Mouse (Mus musculus): Measurements from ENCODE around the gene Epo.

Gene Epo

DNA sequence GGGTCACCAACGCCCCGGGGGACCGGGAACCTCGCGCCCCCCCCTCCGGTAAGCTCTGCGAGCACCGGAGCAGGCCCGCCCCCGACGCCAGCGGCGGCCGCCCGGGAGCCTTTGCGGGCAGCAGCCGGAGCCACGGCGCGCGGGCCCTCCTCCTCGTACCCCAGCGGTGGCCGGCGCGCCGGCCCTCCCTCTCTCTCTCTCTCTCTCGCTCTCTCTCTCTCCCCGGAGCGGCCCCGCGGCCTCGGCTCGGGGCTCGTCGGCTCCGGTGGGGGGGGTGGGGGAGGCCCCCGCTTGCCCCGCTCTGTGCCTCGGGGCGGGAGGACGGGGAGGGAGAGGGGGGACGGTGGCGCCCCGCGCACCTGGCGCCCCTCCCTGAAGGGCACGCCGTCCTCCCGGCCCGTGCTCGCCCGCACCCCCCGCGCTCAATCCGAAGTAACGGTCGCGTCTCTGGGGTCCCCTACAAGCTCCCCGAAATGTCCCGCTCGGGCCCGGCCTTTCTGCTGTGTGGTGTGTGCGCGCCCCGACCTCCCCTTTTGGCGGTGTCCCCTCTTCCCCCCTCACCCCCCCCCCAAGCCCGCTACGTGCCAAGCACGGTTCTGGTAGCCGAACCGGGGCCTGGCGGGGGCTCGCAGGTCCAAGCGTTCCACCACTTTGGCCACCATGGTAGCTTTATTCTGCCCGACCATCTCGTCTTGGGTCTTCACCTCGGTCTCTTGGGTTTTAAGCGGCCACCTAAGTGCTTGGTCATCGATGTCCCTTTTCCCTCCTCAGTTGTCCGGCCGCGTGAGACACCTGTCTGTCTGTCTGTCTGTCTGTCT is 22.3 kb downstream of the Epo start:
- H3K36me3 ChIP-seq (ENCODE audit: insufficient read depth, low read length): peaks cover 43% of the 10 kb centered on the region
- TF ChIP-seq CTCF (conservative IDR thresholded peaks at IDR 0.05; ENCODE audit: low read length) (no peak), POU5F1 (IDR thresholded peaks at IDR 0.05; ENCODE audit: borderline replicate concordance, low read length) (no peak), NANOG (IDR thresholded peaks at IDR 0.05; ENCODE audit: borderline replicate concordance, low read length) (no peak)
- no peaks in the 10 kb centered on the region for H3K9me3 ChIP-seq (ENCODE audit: low read length)
- H3K27me3 ChIP-seq (ENCODE audit: insufficient read depth, low read length): no peaks in the 10 kb centered on the region
- peak overlapping the region; percentile 83 for H3K4me3 ChIP-seq (replicated peaks; ENCODE audit: low read length)
- peaks cover 67% of the 10 kb centered on the region for H3K4me1 ChIP-seq (replicated peaks; ENCODE audit: low read depth, low read length)

DNA sequence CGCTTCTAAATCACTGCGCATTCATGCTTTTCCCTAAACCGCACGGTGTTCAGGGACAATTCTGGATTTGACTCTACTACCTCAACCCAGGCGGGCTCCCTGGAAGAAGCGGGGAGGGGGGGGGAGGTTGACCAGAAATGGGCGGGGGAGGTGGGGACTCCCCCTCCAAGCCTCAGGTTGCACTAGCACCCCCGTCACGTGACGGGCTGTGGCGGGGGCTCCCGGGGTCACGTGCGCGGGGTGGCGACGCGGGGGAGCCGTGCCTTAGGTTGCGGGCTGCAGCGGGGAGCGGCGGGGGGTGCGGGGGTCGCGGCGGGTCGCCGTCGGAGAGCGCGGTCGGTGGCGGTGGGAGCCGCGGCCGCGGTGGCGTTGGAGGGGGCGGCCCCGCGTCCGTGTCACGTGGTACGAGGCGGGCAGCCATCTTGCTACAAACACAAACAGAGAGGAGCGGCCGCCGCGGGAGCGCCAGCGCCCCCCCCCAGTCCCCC is 23.0 kb downstream of the Epo start:
- H3K36me3 ChIP-seq (ENCODE audit: insufficient read depth, low read length): peaks cover 36% of the 10 kb centered on the region
- no peaks in the 10 kb centered on the region for H3K9me3 ChIP-seq (ENCODE audit: low read length)
- peaks cover 60% of the 10 kb centered on the region for H3K4me1 ChIP-seq (replicated peaks; ENCODE audit: low read depth, low read length)
- TF ChIP-seq POU5F1 (IDR thresholded peaks at IDR 0.05; ENCODE audit: borderline replicate concordance, low read length): no peak
- TF ChIP-seq NANOG (IDR thresholded peaks at IDR 0.05; ENCODE audit: borderline replicate concordance, low read length): no peak
- no peaks in the 10 kb centered on the region for H3K27me3 ChIP-seq (ENCODE audit: insufficient read depth, low read length)
- H3K4me3 ChIP-seq (replicated peaks; ENCODE audit: low read length): peak overlapping the region; percentile 83

DNA sequence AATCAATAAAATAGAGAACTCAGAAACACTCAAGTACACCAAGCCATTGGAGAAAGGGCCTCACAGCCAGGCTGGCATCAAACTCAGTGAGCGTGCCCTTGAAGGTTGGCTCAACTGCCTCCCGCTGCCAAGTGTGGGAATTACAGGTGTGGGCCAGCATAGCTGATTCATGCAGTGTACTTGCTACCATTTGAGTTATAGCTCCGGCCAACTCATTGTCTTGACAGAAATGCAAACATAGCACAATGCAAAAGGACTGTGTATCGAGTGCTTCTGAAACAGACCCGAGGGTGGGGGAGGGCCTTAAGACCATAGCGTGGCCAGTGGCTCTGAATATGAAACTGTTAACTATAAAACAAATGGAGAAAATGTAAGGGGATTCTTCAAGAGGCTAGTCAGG is 29.0 kb downstream of the Epo start:
- no peak for TF ChIP-seq NANOG (IDR thresholded peaks at IDR 0.05; ENCODE audit: borderline replicate concordance, low read length)
- no peak for TF ChIP-seq CTCF (conservative IDR thresholded peaks at IDR 0.05; ENCODE audit: low read length)
- TF ChIP-seq POU5F1 (IDR thresholded peaks at IDR 0.05; ENCODE audit: borderline replicate concordance, low read length): no peak
- Histone ChIP-seq H3K4me3 (replicated peaks; ENCODE audit: low read length) (no peak overlapping the region; the same call in 1 of the 2 replicates), H3K27me3 (ENCODE audit: insufficient read depth, low read length) (no peaks in the 10 kb centered on the region), H3K4me1 (replicated peaks; ENCODE audit: low read depth, low read length) (peaks cover 47% of the 10 kb centered on the region), H3K9me3 (ENCODE audit: low read length) (no peaks in the 10 kb centered on the region), H3K36me3 (ENCODE audit: insufficient read depth, low read length) (peaks cover 21% of the 10 kb centered on the region)

DNA sequence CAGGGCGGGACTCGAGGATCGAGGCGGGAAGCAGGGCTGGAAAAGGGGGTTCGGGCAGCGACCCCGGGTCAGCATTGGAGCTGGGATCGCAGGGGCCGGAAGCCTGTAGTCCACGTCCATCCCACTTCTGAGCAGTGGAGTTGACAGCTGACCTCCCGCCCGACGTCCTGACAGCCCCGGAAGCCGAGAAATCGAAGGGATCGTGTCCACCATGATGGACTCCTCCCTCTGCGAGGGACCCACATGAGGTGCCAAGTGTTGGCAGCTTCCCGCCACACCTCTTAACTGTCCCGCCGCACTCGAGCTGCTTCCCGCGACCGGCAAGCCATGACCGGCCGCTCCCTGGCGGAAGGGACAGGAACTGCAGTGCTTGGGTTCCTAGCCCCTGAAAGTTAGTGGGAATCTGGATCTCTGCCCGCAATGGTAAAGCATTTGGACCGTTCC is 30.4 kb downstream of the Epo start:
- TF ChIP-seq CTCF (conservative IDR thresholded peaks at IDR 0.05; ENCODE audit: low read length) (peak; percentile 95), POU5F1 (IDR thresholded peaks at IDR 0.05; ENCODE audit: borderline replicate concordance, low read length) (no peak)
- Histone ChIP-seq H3K36me3 (ENCODE audit: insufficient read depth, low read length) (peaks cover 21% of the 10 kb centered on the region), H3K27me3 (ENCODE audit: insufficient read depth, low read length) (no peaks in the 10 kb centered on the region), H3K4me3 (replicated peaks; ENCODE audit: low read length) (peak overlapping the region; percentile 89), H3K4me1 (replicated peaks; ENCODE audit: low read depth, low read length) (peaks cover 36% of the 10 kb centered on the region), H3K9me3 (ENCODE audit: low read length) (no peaks in the 10 kb centered on the region)

DNA sequence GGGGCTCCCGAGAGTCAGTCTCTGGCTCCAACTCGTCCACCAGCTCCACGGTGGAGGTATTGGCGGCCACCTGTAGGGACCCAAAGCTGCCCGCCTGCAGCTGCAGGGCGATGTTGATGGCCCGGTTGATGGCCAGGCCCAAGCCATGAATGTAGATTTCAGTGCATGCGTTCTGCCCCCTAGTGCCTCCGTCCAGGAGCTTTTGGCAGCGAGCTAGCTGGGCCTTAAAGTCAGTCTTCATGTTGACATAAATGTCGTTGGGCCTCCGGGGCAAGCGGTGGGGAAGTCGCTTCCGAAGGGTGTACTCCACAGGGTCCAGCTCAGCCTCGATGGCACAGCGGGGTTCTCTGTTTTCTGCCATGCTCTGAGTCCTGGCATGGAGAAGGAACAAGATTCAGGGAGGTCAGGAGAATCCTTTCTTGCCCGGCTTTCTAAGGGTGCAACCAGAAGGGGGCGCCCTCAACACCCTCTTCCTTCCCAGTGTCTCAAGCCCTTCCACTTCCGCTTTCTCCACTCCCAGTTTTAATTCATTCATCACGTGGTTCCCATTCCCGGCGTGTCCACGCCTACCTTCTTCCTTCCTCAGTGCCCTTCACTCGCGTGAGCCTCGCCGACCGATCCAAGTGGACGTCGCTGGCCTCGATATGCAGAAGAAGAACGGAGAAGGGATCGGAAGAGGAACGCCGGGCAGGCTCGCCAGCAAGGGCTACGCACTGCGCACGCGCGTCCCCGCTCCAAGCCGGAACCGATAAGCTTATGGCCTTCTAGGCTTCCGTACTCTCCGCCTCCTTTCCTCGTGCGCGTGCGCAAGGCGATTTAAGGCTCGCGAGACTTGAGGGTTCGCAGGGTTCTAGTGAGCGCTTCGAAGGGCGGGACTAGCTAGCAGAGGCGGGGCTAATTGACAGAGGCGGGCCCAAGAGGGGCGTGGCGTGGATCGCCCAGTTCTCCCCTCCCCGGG is 31.1 kb downstream of the Epo start, which contains the start of gene Pop7:
TSS of gene Pop7 (minus strand) at position 810 of the 958 bp plus-strand sequence.
- H3K27me3 ChIP-seq (ENCODE audit: insufficient read depth, low read length): no peaks in the 10 kb centered on the region
- TF ChIP-seq CTCF (conservative IDR thresholded peaks at IDR 0.05; ENCODE audit: low read length): peak; percentile 76
- no peak for TF ChIP-seq POU5F1 (IDR thresholded peaks at IDR 0.05; ENCODE audit: borderline replicate concordance, low read length)
- peaks cover 36% of the 10 kb centered on the region for H3K4me1 ChIP-seq (replicated peaks; ENCODE audit: low read depth, low read length)
- H3K36me3 ChIP-seq (ENCODE audit: insufficient read depth, low read length): peaks cover 21% of the 10 kb centered on the region
- peak within 1 kb of the TSS; percentile 89 for H3K4me3 ChIP-seq (replicated peaks; ENCODE audit: low read length)
- no peaks in the 10 kb centered on the region for H3K9me3 ChIP-seq (ENCODE audit: low read length)

DNA sequence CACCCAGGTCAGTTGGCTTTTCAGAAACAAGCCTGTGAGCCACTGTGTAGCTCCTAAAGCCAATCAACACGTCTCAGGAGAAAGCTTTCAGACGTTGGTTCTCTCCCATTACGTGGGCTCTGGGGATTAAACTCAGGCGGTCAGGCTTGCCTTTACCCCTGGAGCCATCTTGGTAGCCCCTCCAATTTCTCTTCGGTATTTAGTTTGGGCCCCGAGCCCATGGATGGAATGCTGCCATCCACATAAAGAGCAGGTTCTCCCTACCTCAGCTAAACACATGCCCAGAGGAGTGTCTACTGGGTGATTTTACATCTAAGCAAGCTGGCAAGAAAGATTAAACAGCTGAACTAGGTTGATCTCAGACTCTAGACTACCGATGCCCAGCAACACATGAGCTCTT is 32.9 kb downstream of the Epo start:
- Histone ChIP-seq H3K9me3 (ENCODE audit: low read length) (no peaks in the 10 kb centered on the region), H3K4me3 (replicated peaks; ENCODE audit: low read length) (no peak overlapping the region; the same call in 1 of the 2 replicates), H3K27me3 (ENCODE audit: insufficient read depth, low read length) (no peaks in the 10 kb centered on the region), H3K4me1 (replicated peaks; ENCODE audit: low read depth, low read length) (peaks cover 36% of the 10 kb centered on the region), H3K36me3 (ENCODE audit: insufficient read depth, low read length) (peaks cover 21% of the 10 kb centered on the region)
- no peak for TF ChIP-seq CTCF (conservative IDR thresholded peaks at IDR 0.05; ENCODE audit: low read length)
- TF ChIP-seq NANOG (IDR thresholded peaks at IDR 0.05; ENCODE audit: borderline replicate concordance, low read length): no peak
- TF ChIP-seq POU5F1 (IDR thresholded peaks at IDR 0.05; ENCODE audit: borderline replicate concordance, low read length): no peak

DNA sequence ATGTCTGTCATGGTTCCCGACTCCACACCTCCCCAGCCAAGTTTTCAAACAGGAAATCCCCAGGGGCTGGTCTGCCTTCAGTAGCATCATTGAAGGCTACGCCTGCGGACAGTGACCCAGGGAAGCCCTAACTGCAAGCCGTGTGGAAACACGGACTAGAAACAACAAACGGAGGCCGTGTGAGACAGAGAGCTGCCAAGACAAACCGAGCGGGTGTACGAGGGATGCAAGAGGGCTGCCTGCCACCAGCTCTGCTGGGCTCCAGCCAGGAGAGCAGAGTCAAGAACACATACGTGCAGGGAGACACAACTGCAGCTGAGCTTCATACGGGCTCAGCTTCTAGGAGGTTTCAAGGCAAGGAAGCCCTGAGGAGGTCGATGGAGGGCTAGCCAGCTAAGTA is 39.2 kb downstream of the Epo start:
- no peaks in the 10 kb centered on the region; the same call in 1 of the 2 replicates for H3K27me3 ChIP-seq (ENCODE audit: insufficient read depth, low read length)
- TF ChIP-seq POU5F1 (IDR thresholded peaks at IDR 0.05; ENCODE audit: borderline replicate concordance, low read length) (no peak), CTCF (conservative IDR thresholded peaks at IDR 0.05; ENCODE audit: low read length) (no peak), NANOG (IDR thresholded peaks at IDR 0.05; ENCODE audit: borderline replicate concordance, low read length) (no peak)
- H3K9me3 ChIP-seq (ENCODE audit: low read length): no peaks in the 10 kb centered on the region
- H3K4me1 ChIP-seq (replicated peaks; ENCODE audit: low read depth, low read length): peaks cover 8% of the 10 kb centered on the region
- peak overlapping the region; percentile 26; the same call in 1 of the 2 replicates for H3K4me3 ChIP-seq (replicated peaks; ENCODE audit: low read length)
- no peaks in the 10 kb centered on the region for H3K36me3 ChIP-seq (ENCODE audit: insufficient read depth, low read length)

DNA sequence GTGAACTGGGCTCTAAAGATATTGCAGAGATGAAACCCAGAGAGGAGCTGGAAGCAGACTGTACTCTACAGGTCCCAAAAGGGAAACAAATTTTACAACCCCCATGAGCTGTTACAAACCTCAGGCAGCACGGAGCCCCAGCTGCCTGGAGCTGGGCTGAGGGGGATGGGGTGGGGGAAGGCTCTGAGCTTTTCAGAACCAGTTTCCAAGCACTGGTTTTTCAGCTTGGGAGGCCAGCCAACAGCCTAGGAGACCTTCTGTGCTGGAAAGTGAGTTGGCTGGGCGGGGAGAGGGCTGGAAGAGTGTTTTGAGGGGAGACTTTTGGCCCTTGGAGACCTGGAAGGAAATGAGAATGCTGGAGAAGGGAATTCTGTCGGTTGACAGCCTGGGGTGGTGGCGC is 41.5 kb downstream of the Epo start:
- peaks cover 8% of the 10 kb centered on the region for H3K4me1 ChIP-seq (replicated peaks; ENCODE audit: low read depth, low read length)
- no peak for TF ChIP-seq POU5F1 (IDR thresholded peaks at IDR 0.05; ENCODE audit: borderline replicate concordance, low read length)
- no peak for TF ChIP-seq CTCF (conservative IDR thresholded peaks at IDR 0.05; ENCODE audit: low read length)
- no peak for TF ChIP-seq NANOG (IDR thresholded peaks at IDR 0.05; ENCODE audit: borderline replicate concordance, low read length)
- H3K27me3 ChIP-seq (ENCODE audit: insufficient read depth, low read length): peaks cover 3% of the 10 kb centered on the region
- H3K36me3 ChIP-seq (ENCODE audit: insufficient read depth, low read length): no peaks in the 10 kb centered on the region
- no peaks in the 10 kb centered on the region for H3K9me3 ChIP-seq (ENCODE audit: low read length)
- no peak overlapping the region for H3K4me3 ChIP-seq (replicated peaks; ENCODE audit: low read length)
